Mouse (Mus musculus) left cerebral cortex, adult 6 months (tissue): ENCODE results near the gene Tbata. TPM values are rescaled to one million over a fixed set of nuclear protein-coding genes. Genes with fewer than 3 reads are reported as not detected.

Source experiments
- long read RNA-seq, 2 experiments: library from polyadenylated mRNA; unstranded; transcript quantifications; one replicate each; pipeline ENCODE4 v2.0.0; 2019 to 2020
- polyA plus RNA-seq: library from polyadenylated mRNA; unstranded; fragments of <200 nt; fragmentation: Nextera tagmentation; gene quantifications from 2 replicates; pipeline ENCODE4 v1.2.3, GENCODE M21; 2021

Tbata gene
- polyA plus RNA-seq = 3.1 and 3.8 TPM in 2 replicates
- long read RNA-seq, experiment 1, partial matches to known transcripts = 0 of 1 reads
- long read RNA-seq, experiment 1, other reads (novel, unspliced or antisense) = 1 of 1 reads
- long read RNA-seq, experiment 2, partial matches to known transcripts = 0 of 4 reads
- long read RNA-seq, experiment 2, other reads (novel, unspliced or antisense) = 3 of 4 reads

GRCm38 (mm10) chr10:61171654-61172053 is at the start of gene Tbata:
Tbata (plus strand) TSS chr10:61171954.

DNA sequence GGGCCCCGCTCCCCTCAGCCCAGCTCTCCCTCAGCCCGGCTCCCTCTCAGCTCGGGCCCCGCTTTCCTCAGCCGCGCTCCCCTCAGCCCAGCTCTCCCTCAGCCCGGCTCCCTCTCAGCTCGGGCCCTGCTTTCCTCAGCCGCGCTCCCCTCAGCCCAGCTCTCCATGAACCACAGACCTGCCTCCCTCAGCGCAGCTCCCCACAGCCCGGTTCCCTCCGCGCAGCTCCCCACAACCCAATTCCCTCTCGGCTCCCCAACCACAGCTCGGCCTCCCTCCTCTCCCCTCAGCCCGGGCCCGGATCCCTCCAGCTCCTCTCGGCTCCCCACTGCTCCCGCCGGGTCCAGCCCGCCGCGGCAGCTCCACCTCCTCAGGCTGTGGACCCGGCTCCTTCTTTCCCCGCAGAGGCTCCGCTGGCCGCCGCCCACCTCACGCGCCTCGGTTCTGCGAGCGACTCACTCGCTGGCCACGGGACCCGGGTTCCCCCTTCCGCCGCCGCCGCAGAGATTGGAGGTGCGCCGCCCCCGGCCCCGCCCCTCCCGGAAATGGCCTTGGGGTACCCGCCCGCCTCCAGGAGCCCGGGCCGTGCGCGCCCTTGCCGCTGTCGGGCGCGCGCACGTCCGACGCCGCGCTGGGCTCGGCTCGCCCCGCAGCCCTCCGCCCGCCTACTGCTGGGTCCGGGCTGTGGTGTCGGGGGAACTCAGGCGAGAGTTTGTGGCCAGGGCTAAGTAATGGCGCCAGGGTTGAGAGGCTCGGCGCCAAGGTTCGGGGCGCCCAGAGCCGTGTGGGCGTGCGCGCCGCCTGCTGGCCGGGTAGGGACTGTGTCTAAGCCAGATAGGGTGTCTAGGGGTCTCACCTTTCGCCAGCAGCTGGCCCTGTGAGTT is 24.4 kb upstream of the Tbata start, which contains the start of gene Sgpl1:
Gene Sgpl1, minus strand, starts transcription at position 547 of the 884 bp plus-strand sequence.

Other genes with a start within 250 kb of the Tbata start
- gene Pcbd1, start 82.6 kb upstream of the Tbata start, polyA plus RNA-seq = 22.0 and 25.7 TPM in 2 replicates
- gene Sgpl1, start 24.3 kb upstream of the Tbata start, polyA plus RNA-seq = 11.6 and 13.1 TPM in 2 replicates
- 0.04 TPM in 1 of 2 replicates, not detected in the other for gene Adamts14, start 101.5 kb downstream of the Tbata start, polyA plus RNA-seq
- not detected in 2 replicates for gene Prf1, start 125.9 kb downstream of the Tbata start, polyA plus RNA-seq
- 2.4 and 2.8 TPM in 2 replicates for gene Pald1, start 211.6 kb downstream of the Tbata start, polyA plus RNA-seq
- 0.37 and 0.44 TPM in 2 replicates for gene Nodal, start 246.0 kb downstream of the Tbata start, polyA plus RNA-seq